Mouse (Mus musculus): ENCODE measurements around the gene Amh.

- TF ChIP-seq EP300 (IDR thresholded peaks at IDR 0.05; ENCODE audit: low read depth) (no peak), CTCF (IDR thresholded peaks at IDR 0.05; ENCODE audit: low read depth) (no peak)
Observed at GRCm38 (mm10) chr10:80819406-80819805, 14.4 kb downstream of the Amh start.
